Mouse (Mus musculus): ENCODE results near the gene Gm13285. TPM values are rescaled to one million over a fixed set of nuclear protein-coding genes. Genes with fewer than 3 reads are reported as not detected.
"Not testable (repeated sequence)": the region's sequence is repeated elsewhere in the genome, so short reads cannot be mapped to it uniquely, and the experiment has no call there.

Gene Gm13285
- total and polyA plus RNA-seq, 3 experiments, result not detected

DNA sequence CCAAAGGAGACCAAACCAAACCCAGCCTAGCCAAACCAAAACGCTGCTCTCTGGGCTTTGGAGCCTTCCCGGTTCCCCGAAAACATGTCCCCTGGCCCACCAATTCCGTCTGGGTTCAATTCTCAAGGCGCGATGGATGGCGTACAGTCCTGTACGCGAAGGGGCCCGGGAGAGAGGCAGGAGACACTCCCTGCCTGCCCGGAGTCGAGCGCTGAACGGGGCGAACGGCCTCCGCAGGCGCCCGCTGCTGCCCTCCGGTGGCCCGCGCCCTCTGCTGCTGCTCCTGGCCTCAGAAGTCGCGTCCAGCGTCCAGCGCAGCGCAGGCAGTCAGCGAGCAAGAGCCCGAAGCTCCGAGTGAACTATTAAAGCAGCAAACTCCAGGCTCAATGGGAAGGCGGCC is 17.1 kb upstream of the Gm13285 start:
- H3K4me1 ChIP-seq (ENCODE audit: control insufficient read depth, insufficient read depth, low read length); H3K27ac ChIP-seq; H3K4me3 ChIP-seq; H3K27me3 ChIP-seq (ENCODE audit: control insufficient read depth, insufficient read depth, low read length); intact Hi-C loops (cut with DNase I); H3K79me2 ChIP-seq (replicated peaks; ENCODE audit: control insufficient read depth, insufficient read depth, low read length); H3K36me3 ChIP-seq (ENCODE audit: control insufficient read depth, insufficient read depth, low read length): not testable (repeated sequence)
- 0% methylated on average over 11 of the region's 31 CpGs for WGBS
- DNase-seq, result peak in 1 of 2 experiments; percentile 56
- peak; percentile 28; the same call in 1 of the 2 replicates for TF ChIP-seq CTCF (IDR thresholded peaks at IDR 0.05)
- peak overlapping the region; percentile 60 for H3K9ac ChIP-seq (ENCODE audit: low read depth, low read length)

- H3K27ac ChIP-seq; H3K36me3 ChIP-seq (ENCODE audit: control insufficient read depth, insufficient read depth, low read length); DNase-seq; intact Hi-C loops (cut with DNase I); H3K79me2 ChIP-seq (replicated peaks; ENCODE audit: control insufficient read depth, insufficient read depth, low read length); H3K4me1 ChIP-seq (ENCODE audit: control insufficient read depth, insufficient read depth, low read length); H3K27me3 ChIP-seq (ENCODE audit: control insufficient read depth, insufficient read depth, low read length); H3K4me3 ChIP-seq; H3K9ac ChIP-seq (ENCODE audit: low read depth, low read length): not testable (repeated sequence)
- no CpG with 5 or more reads among the region's 27 CpGs for WGBS
These were observed 14.1 kb upstream of the Gm13285 start, which contains the start of gene Gm13276 for GRCm38 (mm10) chr4:88785409-88785808. Gene Gm13276 (plus strand): TSS chr4:88785709.

DNA sequence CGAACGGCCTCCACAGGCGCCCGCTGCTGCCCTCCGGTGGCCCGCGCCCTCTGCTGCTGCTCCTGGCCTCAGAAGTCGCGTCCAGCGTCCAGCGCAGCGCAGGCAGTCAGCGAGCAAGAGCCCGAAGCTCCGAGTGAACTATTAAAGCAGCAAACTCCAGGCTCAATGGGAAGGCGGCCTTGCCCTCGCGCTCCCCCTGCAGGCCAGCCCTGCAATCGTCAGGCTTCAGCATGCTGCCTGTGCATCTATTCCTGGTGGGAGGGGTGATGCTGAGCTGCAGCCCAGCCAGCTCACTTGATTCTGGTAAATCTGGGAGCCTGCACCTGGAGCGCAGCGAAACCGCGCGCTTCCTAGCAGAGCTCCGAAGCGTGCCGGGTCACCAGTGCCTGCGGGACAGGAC is 11.1 kb upstream of the Gm13285 start, which contains the start of gene Gm13277:
TSS of gene Gm13277 (plus strand) at position 231 of the 400 bp plus-strand sequence.
- H3K36me3 ChIP-seq (ENCODE audit: control insufficient read depth, insufficient read depth, low read length); intact Hi-C loops (cut with DNase I); H3K9ac ChIP-seq (ENCODE audit: low read depth, low read length); H3K79me2 ChIP-seq (replicated peaks; ENCODE audit: control insufficient read depth, insufficient read depth, low read length); H3K4me3 ChIP-seq; H3K27ac ChIP-seq; H3K4me1 ChIP-seq (ENCODE audit: control insufficient read depth, insufficient read depth, low read length); H3K27me3 ChIP-seq (ENCODE audit: control insufficient read depth, insufficient read depth, low read length): not testable (repeated sequence)
- TF ChIP-seq CTCF (IDR thresholded peaks at IDR 0.05), result peak; percentile 52
- peak; percentile 68 to 78 for DNase-seq
- 0% methylated on average over 5 of the region's 28 CpGs for WGBS

GRCm38 (mm10) chr4:88791250-88791649 is 8.2 kb upstream of the Gm13285 start, which contains the start of gene Gm13278:
Gene Gm13278 (plus strand): TSS chr4:88791550.
- intact Hi-C loops (cut with DNase I); H3K79me2 ChIP-seq (replicated peaks; ENCODE audit: control insufficient read depth, insufficient read depth, low read length); H3K9ac ChIP-seq (ENCODE audit: low read depth, low read length); H3K27ac ChIP-seq; H3K4me3 ChIP-seq; H3K4me1 ChIP-seq (ENCODE audit: control insufficient read depth, insufficient read depth, low read length); DNase-seq; H3K36me3 ChIP-seq (ENCODE audit: control insufficient read depth, insufficient read depth, low read length); H3K27me3 ChIP-seq (ENCODE audit: control insufficient read depth, insufficient read depth, low read length): not testable (repeated sequence)
- WGBS, result no CpG with 5 or more reads among the region's 28 CpGs

- H3K36me3 ChIP-seq (ENCODE audit: control insufficient read depth, insufficient read depth, low read length); H3K27me3 ChIP-seq (ENCODE audit: control insufficient read depth, insufficient read depth, low read length); H3K9ac ChIP-seq (ENCODE audit: low read depth, low read length); intact Hi-C loops (cut with DNase I); H3K4me1 ChIP-seq (ENCODE audit: control insufficient read depth, insufficient read depth, low read length); H3K79me2 ChIP-seq (replicated peaks; ENCODE audit: control insufficient read depth, insufficient read depth, low read length): not testable (repeated sequence)
- TF ChIP-seq CTCF (IDR thresholded peaks at IDR 0.05), result peak; percentile 50
- under 1% methylated on average over 19 of the region's 52 CpGs for WGBS
- Histone ChIP-seq H3K4me3 (peak within 1 kb of the TSS; percentile 16), H3K27ac (peak within 1 kb of the TSS; percentile 10)
- peak; percentile 73 to 89 for DNase-seq
These were observed 5.4 kb upstream of the Gm13285 start, which contains the start of gene Gm13275 for GRCm38 (mm10) chr4:88793936-88794675. Gene Gm13275 (plus strand): TSS chr4:88794487.

DNA sequence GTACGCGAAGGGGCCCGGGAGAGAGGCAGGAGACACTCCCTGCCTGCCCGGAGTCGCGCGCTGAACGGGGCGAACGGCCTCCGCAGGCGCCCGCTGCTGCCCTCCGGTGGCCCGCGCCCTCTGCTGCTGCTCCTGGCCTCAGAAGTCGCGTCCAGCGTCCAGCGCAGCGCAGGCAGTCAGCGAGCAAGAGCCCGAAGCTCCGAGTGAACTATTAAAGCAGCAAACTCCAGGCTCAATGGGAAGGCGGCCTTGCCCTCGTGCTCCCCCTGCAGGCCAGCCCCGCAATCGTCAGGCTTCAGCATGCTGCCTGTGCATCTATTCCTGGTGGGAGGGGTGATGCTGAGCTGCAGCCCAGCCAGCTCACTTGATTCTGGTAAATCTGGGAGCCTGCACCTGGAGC is 2.4 kb upstream of the Gm13285 start, which contains the start of gene Gm13279:
TSS of gene Gm13279 (plus strand) at position 301 of the 400 bp plus-strand sequence.
- H3K4me1 ChIP-seq (ENCODE audit: control insufficient read depth, insufficient read depth, low read length); H3K36me3 ChIP-seq (ENCODE audit: control insufficient read depth, insufficient read depth, low read length); H3K9ac ChIP-seq (ENCODE audit: low read depth, low read length); H3K4me3 ChIP-seq; H3K27ac ChIP-seq; intact Hi-C loops (cut with DNase I); DNase-seq; H3K27me3 ChIP-seq (ENCODE audit: control insufficient read depth, insufficient read depth, low read length); H3K79me2 ChIP-seq (replicated peaks; ENCODE audit: control insufficient read depth, insufficient read depth, low read length): not testable (repeated sequence)
- no CpG with 5 or more reads among the region's 28 CpGs for WGBS

GRCm38 (mm10) chr4:88802954-88803353 is 3.5 kb downstream of the Gm13285 start, which contains the start of gene Gm13287:
Gene Gm13287 (plus strand): TSS chr4:88803254.
- H3K27ac ChIP-seq; intact Hi-C loops (cut with DNase I); H3K36me3 ChIP-seq (ENCODE audit: control insufficient read depth, insufficient read depth, low read length); DNase-seq; H3K79me2 ChIP-seq (replicated peaks; ENCODE audit: control insufficient read depth, insufficient read depth, low read length); H3K4me1 ChIP-seq (ENCODE audit: control insufficient read depth, insufficient read depth, low read length); H3K4me3 ChIP-seq; H3K27me3 ChIP-seq (ENCODE audit: control insufficient read depth, insufficient read depth, low read length); H3K9ac ChIP-seq (ENCODE audit: low read depth, low read length): not testable (repeated sequence)
- WGBS, result no CpG with 5 or more reads among the region's 29 CpGs

DNA sequence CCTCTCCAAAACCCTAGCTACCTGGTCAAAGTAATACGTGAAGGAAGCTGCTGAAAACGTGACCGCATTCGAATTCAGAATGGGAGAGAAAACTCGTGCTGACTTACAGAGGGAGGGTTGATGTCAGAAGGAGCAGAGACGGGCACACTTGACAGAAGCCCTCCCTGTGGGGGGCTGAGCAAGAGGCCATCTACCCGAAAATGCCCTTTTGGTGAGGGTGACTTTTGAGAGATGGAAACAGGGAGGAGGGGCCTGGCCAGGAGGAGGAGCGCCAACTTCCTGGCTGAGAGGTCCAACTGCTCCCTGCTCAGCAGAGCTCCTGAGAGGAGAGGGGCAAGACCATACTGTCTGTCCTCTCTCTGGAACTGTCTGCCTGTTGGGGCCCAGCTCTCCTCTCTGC is 5.8 kb downstream of the Gm13285 start, which contains the start of gene Gm13288:
TSS of gene Gm13288 (plus strand) at position 301 of the 400 bp plus-strand sequence.
- intact Hi-C loops (cut with DNase I); H3K27ac ChIP-seq; H3K27me3 ChIP-seq (ENCODE audit: control insufficient read depth, insufficient read depth, low read length); H3K4me1 ChIP-seq (ENCODE audit: control insufficient read depth, insufficient read depth, low read length); H3K36me3 ChIP-seq (ENCODE audit: control insufficient read depth, insufficient read depth, low read length); H3K79me2 ChIP-seq (replicated peaks; ENCODE audit: control insufficient read depth, insufficient read depth, low read length); H3K4me3 ChIP-seq; DNase-seq: not testable (repeated sequence)
- WGBS, result no CpG with 5 or more reads among the region's 8 CpGs
- H3K9ac ChIP-seq (ENCODE audit: low read depth, low read length), result peak within 1 kb of the TSS; percentile 59; the same call in 1 of the 2 replicates
